Mouse (Mus musculus) liver, embryonic 14.5 days (tissue): ENCODE measurements around the gene Dhrs3. TPM values are rescaled to one million over a fixed set of nuclear protein-coding genes. Genes with fewer than 3 reads are reported as not detected.

ENCODE experiments used
- ATAC-seq: fragments of 200-750 bp; cut with Nextera tagmentation; 2 replicates; pipeline ENCODE4 v1.8.0; 2017; ENCODE audit warnings: moderate number of reproducible peaks, mild to moderate bottlenecking, moderate library complexity; ENCODE audit not compliant: insufficient read depth
- DNase-seq, 3 experiments: peaks; one replicate each; pipeline ENCODE4 v3.0.0-alpha.2; 2012 to 2013; ENCODE audit warnings: low read depth in 3 of 3, low spot score in 3 of 3
- H3K27ac ChIP-seq: fragments of 300-500 bp; sonication (generic); 2 replicates; pipeline ENCODE4 v1.5.1; 2014; ENCODE audit warnings: moderate library complexity, mild to moderate bottlenecking, control low read depth, inconsistent platforms
- H3K27me3 ChIP-seq: fragments of 300-500 bp; sonication (generic); 2 replicates; pipeline ENCODE4 v1.6.1; 2014; ENCODE audit warnings: mild to moderate bottlenecking, low read length, moderate library complexity; ENCODE audit not compliant: control insufficient read depth, insufficient read depth
- H3K36me3 ChIP-seq: fragments of 300-500 bp; sonication (generic); replicated peaks from 2 replicates; pipeline ENCODE4 v1.6.1; 2014; ENCODE audit warnings: low read depth; ENCODE audit not compliant: control insufficient read depth, insufficient read depth
- H3K4me1 ChIP-seq, 2 experiments: fragments of 200-500 bp in 1 of 2; fragments of 300-500 bp in 1 of 2; sonication (generic) in 1 of 2; replicated peaks; 2 replicates each; pipeline ENCODE4 v1.6.1; 2012 to 2014; ENCODE audit warnings: antibody characterized with exemption in 1 of 2, inconsistent platforms in 1 of 2, low read length in 1 of 2; ENCODE audit not compliant: control insufficient read depth in 2 of 2, insufficient read depth in 2 of 2
- H3K4me2 ChIP-seq: fragments of 300-500 bp; sonication (generic); 2 replicates; pipeline ENCODE4 v1.6.1; 2014; ENCODE audit warnings: low read depth, mild to moderate bottlenecking, control low read depth, moderate library complexity
- H3K4me3 ChIP-seq, 2 experiments: fragments of 200-500 bp in 1 of 2; fragments of 300-500 bp in 1 of 2; sonication (generic) in 1 of 2; 2 replicates each; pipeline ENCODE4 v1.5.1; 2012 to 2014; ENCODE audit warnings: low read depth in 2 of 2, low read length in 2 of 2, mild to moderate bottlenecking in 2 of 2, control low read depth in 1 of 2, inconsistent platforms in 1 of 2, moderate library complexity in 1 of 2; ENCODE audit not compliant: insufficient read depth in 1 of 2
- H3K9ac ChIP-seq: fragments of 300-500 bp; sonication (generic); replicated peaks from 2 replicates; pipeline ENCODE4 v1.6.1; 2014; ENCODE audit warnings: mild to moderate bottlenecking, control low read depth, moderate library complexity
- H3K9me3 ChIP-seq: fragments of 300-500 bp; sonication (generic); 2 replicates; pipeline ENCODE4 v1.6.1; 2016; ENCODE audit warnings: low read length, mixed read lengths; ENCODE audit not compliant: control insufficient read depth
- CTCF ChIP-seq: IDR thresholded peaks from 2 replicates; pipeline ENCODE4 v1.5.1; 2016; ENCODE audit warnings: antibody characterized with exemption, low read depth, control low read depth
- EP300 ChIP-seq: IDR thresholded peaks from 2 replicates; pipeline ENCODE4 v1.6.1; 2016; ENCODE audit warnings: antibody characterized with exemption, low read depth
- WGBS: fragments of 180-500 bp; shearing (Covaris S2); extraction: QIAGEN DNeasy Blood & Tissue Kit; methylation state at CpG from one replicate; pipeline ENCODE4 v1.1.7; 2014; ENCODE audit not compliant: insufficient replicate concordance; 5-methylcytosine and 5-hydroxymethylcytosine counted together
- polyA plus RNA-seq, 2 experiments: library from polyadenylated mRNA; depleted of rRNA in 1 of 2; stranded (reverse) in 1 of 2; unstranded in 1 of 2; fragments of >200 nt; fragmentation: Nextera tagmentation in 1 of 2; extraction: Ambion mirVana in 1 of 2; gene quantifications; 2 replicates each; pipeline versions ENCODE4 v1.2.1 to v1.2.3; 2012 to 2014

The Dhrs3 gene
- polyA plus RNA-seq, 2 experiments: 12.5 to 21.3 TPM

GRCm38 (mm10) chr4:144888750-144889149, 3.9 kb upstream of the Dhrs3 start:
- no peaks in the 10 kb centered on the region for H3K36me3 ChIP-seq
- H3K4me1 ChIP-seq: peaks cover 0 to 5% of the 10 kb centered on the region in 2 experiments; a peak in 2 of 4 replicates
- H3K4me2 ChIP-seq: no peak overlapping the region
- H3K9me3 ChIP-seq: no peaks in the 10 kb centered on the region
- H3K9ac ChIP-seq: no peak overlapping the region
- peaks cover 18% of the 10 kb centered on the region for H3K27me3 ChIP-seq
- H3K27ac ChIP-seq: no peak overlapping the region
- no peak overlapping the region for H3K4me3 ChIP-seq
- ATAC-seq: no peak
- TF ChIP-seq CTCF (no peak), EP300 (no peak)
- no peak for DNase-seq
- 73% methylated on average over 4 of the region's 4 CpGs for WGBS

GRCm38 (mm10) chr4:144889505-144890301, 2.9 kb upstream of the Dhrs3 start:
- ATAC-seq (no peak), DNase-seq (no peak)
- Histone ChIP-seq H3K36me3 (no peaks in the 10 kb centered on the region), H3K4me3 (no peak overlapping the region), H3K27ac (no peak overlapping the region), H3K9me3 (no peaks in the 10 kb centered on the region), H3K4me2 (no peak overlapping the region), H3K27me3 (peaks cover 28% of the 10 kb centered on the region), H3K4me1 (peaks cover 0 to 5% of the 10 kb centered on the region in 2 experiments; a peak in 2 of 4 replicates), H3K9ac (no peak overlapping the region)
- TF ChIP-seq EP300: no peak
- no peak for TF ChIP-seq CTCF
- WGBS: 61% methylated on average over 9 of the region's 9 CpGs

GRCm38 (mm10) chr4:144890690-144891120, 1.9 kb upstream of the Dhrs3 start:
- no peaks in the 10 kb centered on the region for H3K36me3 ChIP-seq
- no peak overlapping the region for H3K4me2 ChIP-seq
- H3K27me3 ChIP-seq: peaks cover 33% of the 10 kb centered on the region
- ATAC-seq: peak; percentile 14; the same call in 1 of the 2 replicates
- no peak overlapping the region for H3K9ac ChIP-seq
- WGBS: 10% methylated on average over 7 of the region's 7 CpGs
- no peak overlapping the region for H3K4me3 ChIP-seq
- TF ChIP-seq EP300: no peak
- TF ChIP-seq CTCF: peak; percentile 93
- H3K27ac ChIP-seq: no peak overlapping the region
- no peaks in the 10 kb centered on the region for H3K9me3 ChIP-seq
- peaks cover 0 to 5% of the 10 kb centered on the region in 2 experiments; a peak in 2 of 4 replicates for H3K4me1 ChIP-seq
- peak in 1 of 3 experiments; percentile 48 for DNase-seq

- H3K27me3 ChIP-seq: peaks cover 33% of the 10 kb centered on the region
- no peaks in the 10 kb centered on the region for H3K36me3 ChIP-seq
- H3K9ac ChIP-seq: no peak overlapping the region
- ATAC-seq: no peak
- peaks cover 0 to 5% of the 10 kb centered on the region in 2 experiments; a peak in 2 of 4 replicates for H3K4me1 ChIP-seq
- no peak overlapping the region for H3K4me3 ChIP-seq
- 29% methylated on average over 10 of the region's 10 CpGs for WGBS
- TF ChIP-seq EP300: no peak
- no peak for TF ChIP-seq CTCF
- H3K4me2 ChIP-seq: peak overlapping the region; percentile 72
- H3K27ac ChIP-seq: no peak overlapping the region
- no peak for DNase-seq
- no peaks in the 10 kb centered on the region for H3K9me3 ChIP-seq
Observed at GRCm38 (mm10) chr4:144891121-144891711, 1.4 kb upstream of the Dhrs3 start.

- 9% methylated on average over 5 of the region's 5 CpGs for WGBS
- DNase-seq: no peak
- no peak for TF ChIP-seq CTCF
- TF ChIP-seq EP300: no peak
Observed at GRCm38 (mm10) chr4:144891743-144892132, 889 bp upstream of the Dhrs3 start.

More at GRCm38 (mm10) chr4:144891743-144892132, 889 bp upstream of the Dhrs3 start:
- Histone ChIP-seq H3K4me1 (peaks cover 0 to 5% of the 10 kb centered on the region in 2 experiments; a peak in 2 of 4 replicates), H3K4me3 (peak overlapping the region; percentile 56 to 59), H3K9ac (no peak overlapping the region), H3K27ac (no peak overlapping the region), H3K36me3 (no peaks in the 10 kb centered on the region), H3K27me3 (peaks cover 33% of the 10 kb centered on the region), H3K9me3 (no peaks in the 10 kb centered on the region), H3K4me2 (peak overlapping the region; percentile 72)
- ATAC-seq: no peak
